Mouse (Mus musculus) neural tube, embryonic 12.5 days (tissue): ENCODE data around the gene Yod1. TPM values are rescaled to one million over a fixed set of nuclear protein-coding genes. Genes with fewer than 3 reads are reported as not detected.
A peak's percentile ranks its signal among the peaks of the same experiment; 100 is the strongest.

ENCODE experiments used
- ATAC-seq: fragments of 200-750 bp; cut with Nextera tagmentation; 2 replicates; pipeline ENCODE4 v1.8.0; 2017; ENCODE audit warnings: low read depth, mild to moderate bottlenecking, moderate TSS enrichment, moderate library complexity; ENCODE audit not compliant: low FRiP score
- H3K27ac ChIP-seq: fragments of 300-500 bp; sonication (generic); 2 replicates; pipeline ENCODE4 v1.5.1; 2016
- H3K27me3 ChIP-seq: fragments of 300-500 bp; sonication (generic); replicated peaks from 2 replicates; pipeline ENCODE4 v1.6.1; 2016; ENCODE audit warnings: mild to moderate bottlenecking
- H3K36me3 ChIP-seq: fragments of 300-500 bp; sonication (generic); 2 replicates; pipeline ENCODE4 v1.6.1; 2016; ENCODE audit warnings: mild to moderate bottlenecking
- H3K4me1 ChIP-seq: fragments of 300-500 bp; sonication (generic); 2 replicates; pipeline ENCODE4 v1.6.1; 2016
- H3K4me2 ChIP-seq: fragments of 300-500 bp; sonication (generic); replicated peaks from 2 replicates; pipeline ENCODE4 v1.6.1; 2016; ENCODE audit warnings: mild to moderate bottlenecking
- H3K4me3 ChIP-seq: fragments of 300-500 bp; sonication (generic); 2 replicates; pipeline ENCODE4 v1.5.1; 2016
- H3K9ac ChIP-seq: fragments of 300-500 bp; sonication (generic); 2 replicates; pipeline ENCODE4 v1.6.1; 2016; ENCODE audit warnings: mild to moderate bottlenecking
- H3K9me3 ChIP-seq: fragments of 300-500 bp; sonication (generic); 2 replicates; pipeline ENCODE4 v1.6.1; 2016; ENCODE audit warnings: mild to moderate bottlenecking
- WGBS: fragments of 180-500 bp; shearing (Covaris S2); methylation state at CpG from one replicate; pipeline ENCODE4 v1.1.7; 2016; 5-methylcytosine and 5-hydroxymethylcytosine counted together
- polyA plus RNA-seq: library from polyadenylated mRNA; unstranded; fragments of >200 nt; fragmentation: Nextera tagmentation; extraction: Ambion mirVana; gene quantifications from 2 replicates; pipeline ENCODE4 v1.2.1, GENCODE M21; 2016

The Yod1 gene
- polyA plus RNA-seq, result 18.6 and 20.3 TPM in 2 replicates

GRCm38 (mm10) chr1:130717291-130717871 lies at the start of gene Yod1:
TSS of gene Yod1 (plus strand) at chr1:130717327.
- no peaks in the 10 kb centered on the region for H3K9me3 ChIP-seq
- H3K27me3 ChIP-seq, result no peaks in the 10 kb centered on the region
- H3K4me2 ChIP-seq, result peak within 1 kb of the TSS; percentile 99
- WGBS, result under 1% methylated on average over 54 of the region's 54 CpGs
- ATAC-seq, result peak; percentile 80
- 0 out of 2 replicates have a peak, but pooled peaks cover 4% of the 10 kb centered on the region for H3K36me3 ChIP-seq
- H3K4me3 ChIP-seq, result peak within 1 kb of the TSS; percentile 64
- peaks cover 18% of the 10 kb centered on the region for H3K4me1 ChIP-seq
- 0 out of 2 replicates have a peak within 1 kb of the TSS, but pooled peaks have one; percentile 37 for H3K27ac ChIP-seq
- peak within 1 kb of the TSS; percentile 82 for H3K9ac ChIP-seq

DNA sequence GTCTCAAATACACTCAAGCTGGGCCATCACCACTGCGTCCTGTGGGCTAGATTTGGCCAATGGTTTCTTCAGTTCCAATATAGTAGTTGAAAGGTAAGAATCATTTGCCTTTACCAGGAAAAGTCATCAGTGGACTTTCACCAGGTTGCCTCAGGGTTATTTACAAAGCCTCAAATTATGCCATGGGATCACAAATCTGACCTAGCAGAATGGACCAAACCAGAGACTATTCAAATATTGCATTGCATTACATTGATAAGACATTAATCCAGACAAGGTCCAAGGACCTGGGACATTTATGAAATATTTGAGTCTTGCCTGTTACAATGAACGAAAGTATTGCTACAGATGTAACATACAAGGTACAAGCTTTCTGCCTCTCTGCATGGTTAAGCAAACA lies 38.6 kb upstream of the Yod1 start:
- no peaks in the 10 kb centered on the region for H3K4me1 ChIP-seq
- no peak overlapping the region for H3K4me2 ChIP-seq
- H3K4me3 ChIP-seq, result no peak overlapping the region
- WGBS, result 82% methylated on average over 2 of the region's 2 CpGs
- H3K9ac ChIP-seq, result no peak overlapping the region
- no peaks in the 10 kb centered on the region for H3K27me3 ChIP-seq
- ATAC-seq, result no peak
- no peaks in the 10 kb centered on the region for H3K9me3 ChIP-seq
- H3K36me3 ChIP-seq, result no peaks in the 10 kb centered on the region
- H3K27ac ChIP-seq, result no peak overlapping the region

- Histone ChIP-seq H3K4me2 (no peak overlapping the region), H3K9me3 (no peaks in the 10 kb centered on the region), H3K27me3 (no peaks in the 10 kb centered on the region), H3K9ac (no peak overlapping the region), H3K27ac (no peak overlapping the region), H3K36me3 (no peaks in the 10 kb centered on the region), H3K4me3 (no peak overlapping the region), H3K4me1 (no peaks in the 10 kb centered on the region)
- WGBS, result 89% methylated on average over 2 of the region's 2 CpGs
- no peak for ATAC-seq
Measured at GRCm38 (mm10) chr1:130681075-130681474, 36.1 kb upstream of the Yod1 start.

DNA sequence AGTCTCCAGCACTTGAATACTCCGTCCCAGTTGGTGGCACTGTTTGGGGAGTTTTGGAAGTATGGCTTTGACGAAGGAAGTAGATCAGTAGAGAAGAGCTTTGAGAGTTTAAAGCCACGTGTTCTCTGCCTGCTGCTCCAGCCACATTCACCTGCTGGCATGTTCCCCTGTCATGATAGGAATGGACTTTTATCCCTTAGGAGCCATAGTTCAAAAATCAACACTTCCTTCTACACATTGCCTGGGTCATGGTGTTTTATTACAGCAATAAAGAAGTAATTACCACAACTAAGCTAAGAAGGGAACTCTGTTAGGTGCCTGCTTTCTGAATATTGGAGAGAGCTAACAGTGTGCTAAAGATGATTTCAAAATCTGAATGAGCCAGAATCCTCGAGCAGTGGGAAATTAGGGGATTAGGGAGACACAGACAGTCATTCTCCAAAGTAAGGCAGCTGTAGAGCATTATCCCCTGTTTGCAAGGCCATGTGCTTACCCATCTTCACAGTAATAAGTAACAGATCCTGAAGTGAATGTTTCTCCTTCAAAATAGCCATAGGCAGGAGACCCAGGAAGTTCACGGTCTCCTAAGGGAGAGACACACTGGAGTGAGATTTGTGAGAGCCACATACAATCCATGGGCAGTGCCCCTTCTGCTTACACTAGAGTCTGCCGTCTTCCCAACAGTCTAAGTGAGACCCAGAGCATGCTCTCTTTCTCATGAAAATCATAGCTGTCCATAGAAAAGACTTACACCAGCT lies 35.3 kb upstream of the Yod1 start:
- no peak overlapping the region for H3K4me2 ChIP-seq
- 60% methylated on average over 6 of the region's 6 CpGs for WGBS

GRCm38 (mm10) chr1:130683905-130684304 lies 33.2 kb upstream of the Yod1 start:
- ATAC-seq, result no peak
- no peak overlapping the region for H3K27ac ChIP-seq
- no peak overlapping the region for H3K9ac ChIP-seq
- no peaks in the 10 kb centered on the region for H3K36me3 ChIP-seq
- H3K4me3 ChIP-seq, result no peak overlapping the region
- no peaks in the 10 kb centered on the region for H3K4me1 ChIP-seq
- no peaks in the 10 kb centered on the region for H3K27me3 ChIP-seq
- WGBS, result 71% methylated on average over 1 of the region's 1 CpGs
- H3K4me2 ChIP-seq, result no peak overlapping the region
- no peaks in the 10 kb centered on the region for H3K9me3 ChIP-seq

More for the DNA sequence above, 35.3 kb upstream of the Yod1 start:
- ATAC-seq, result no peak
- Histone ChIP-seq H3K27me3 (no peaks in the 10 kb centered on the region), H3K27ac (no peak overlapping the region), H3K36me3 (no peaks in the 10 kb centered on the region), H3K9me3 (no peaks in the 10 kb centered on the region), H3K4me1 (no peaks in the 10 kb centered on the region), H3K9ac (no peak overlapping the region), H3K4me3 (no peak overlapping the region)

DNA sequence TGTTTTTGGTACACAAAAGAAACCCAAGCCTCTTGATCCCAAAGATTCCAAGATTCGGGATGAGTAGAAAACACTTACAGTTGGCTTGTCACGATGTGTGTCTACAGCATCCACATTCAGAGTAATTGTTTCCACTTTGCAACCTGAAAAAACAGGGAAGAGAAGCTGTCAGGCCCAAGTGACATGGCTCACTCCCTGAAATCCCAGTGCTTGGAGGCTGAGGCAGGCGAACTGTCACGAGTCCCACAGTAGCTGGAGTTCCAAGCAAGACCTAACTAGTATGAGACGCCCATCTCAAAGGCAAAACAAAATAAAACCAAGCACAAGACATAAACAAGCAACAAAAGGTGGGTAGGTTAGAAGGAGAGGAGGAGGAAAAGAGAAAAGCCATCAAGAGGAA lies 18.5 kb upstream of the Yod1 start:
- Histone ChIP-seq H3K9me3 (no peaks in the 10 kb centered on the region), H3K36me3 (peaks cover 57% of the 10 kb centered on the region)
- no peak for ATAC-seq

GRCm38 (mm10) chr1:130699937-130700633 lies 17.0 kb upstream of the Yod1 start:
- Histone ChIP-seq H3K4me1 (no peaks in the 10 kb centered on the region), H3K4me2 (no peak overlapping the region), H3K9me3 (no peaks in the 10 kb centered on the region), H3K27me3 (no peaks in the 10 kb centered on the region), H3K9ac (no peak overlapping the region), H3K36me3 (peaks cover 66% of the 10 kb centered on the region), H3K4me3 (no peak overlapping the region), H3K27ac (no peak overlapping the region)
- 93% methylated on average over 10 of the region's 10 CpGs for WGBS
- no peak for ATAC-seq

More for the DNA sequence above, 18.5 kb upstream of the Yod1 start:
- no peak overlapping the region for H3K9ac ChIP-seq
- no peak overlapping the region for H3K27ac ChIP-seq
- no peaks in the 10 kb centered on the region for H3K4me1 ChIP-seq
- WGBS, result 91% methylated on average over 5 of the region's 5 CpGs
- H3K4me2 ChIP-seq, result no peak overlapping the region
- H3K27me3 ChIP-seq, result no peaks in the 10 kb centered on the region
- no peak overlapping the region for H3K4me3 ChIP-seq

DNA sequence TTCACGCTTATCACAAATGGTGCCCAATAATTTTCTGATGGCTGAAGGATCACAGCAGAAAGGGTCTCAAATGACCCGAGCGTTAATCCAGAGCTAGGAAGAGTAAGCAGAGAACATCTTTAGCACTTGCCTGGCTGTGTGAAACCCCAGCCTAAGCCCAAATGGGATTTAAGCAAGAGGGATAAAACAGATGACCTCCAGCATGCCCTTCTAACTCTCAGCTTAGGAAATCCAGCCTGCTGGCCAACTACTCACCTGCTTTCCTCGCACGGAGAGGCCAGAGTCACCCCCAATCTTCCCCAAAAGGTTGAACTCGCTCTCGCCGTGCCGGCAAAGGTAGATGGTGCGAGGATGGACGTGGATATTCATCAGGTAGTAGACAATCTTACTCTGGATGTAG lies 15.2 kb upstream of the Yod1 start:
- Histone ChIP-seq H3K27ac (no peak overlapping the region), H3K27me3 (no peaks in the 10 kb centered on the region), H3K4me2 (no peak overlapping the region), H3K9me3 (no peaks in the 10 kb centered on the region), H3K9ac (no peak overlapping the region), H3K4me3 (no peak overlapping the region), H3K4me1 (no peaks in the 10 kb centered on the region), H3K36me3 (peaks cover 78% of the 10 kb centered on the region)
- no peak for ATAC-seq
- 96% methylated on average over 11 of the region's 11 CpGs for WGBS

- Histone ChIP-seq H3K4me1 (no peaks in the 10 kb centered on the region), H3K9ac (no peak overlapping the region), H3K27me3 (no peaks in the 10 kb centered on the region), H3K27ac (no peak overlapping the region), H3K9me3 (no peaks in the 10 kb centered on the region), H3K4me3 (no peak overlapping the region), H3K4me2 (no peak overlapping the region), H3K36me3 (peaks cover 68% of the 10 kb centered on the region)
- 79% methylated on average over 2 of the region's 2 CpGs for WGBS
- no peak for ATAC-seq
Measured at GRCm38 (mm10) chr1:130703613-130704012, 13.5 kb upstream of the Yod1 start.

GRCm38 (mm10) chr1:130710283-130711080 lies 6.6 kb upstream of the Yod1 start:
- H3K4me1 ChIP-seq, result peaks cover 6% of the 10 kb centered on the region
- no peak overlapping the region for H3K9ac ChIP-seq
- H3K27me3 ChIP-seq, result no peaks in the 10 kb centered on the region
- H3K9me3 ChIP-seq, result no peaks in the 10 kb centered on the region
- 86% methylated on average over 22 of the region's 22 CpGs for WGBS
- H3K4me2 ChIP-seq, result no peak overlapping the region
- H3K27ac ChIP-seq, result no peak overlapping the region
- no peak overlapping the region for H3K4me3 ChIP-seq
- peaks cover 16% of the 10 kb centered on the region for H3K36me3 ChIP-seq
- ATAC-seq, result no peak

DNA sequence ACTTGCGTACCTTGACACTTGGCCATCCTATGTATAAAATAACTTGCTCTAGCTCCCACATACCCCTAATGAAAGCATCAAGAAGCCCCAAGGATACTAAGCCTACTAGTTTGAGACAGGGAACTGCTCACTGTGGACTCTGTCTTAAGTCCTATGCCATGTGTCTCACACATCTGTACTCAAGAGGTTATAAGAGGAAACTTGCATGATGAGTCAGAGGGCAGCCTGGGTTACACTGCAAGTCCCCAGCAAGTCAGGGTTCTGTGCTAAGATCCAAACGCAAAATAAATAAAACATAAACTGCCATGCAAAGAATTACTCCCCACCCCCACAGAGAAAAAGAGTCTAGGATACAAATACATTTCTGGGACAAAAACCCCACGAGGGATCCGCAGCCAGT lies 3.1 kb upstream of the Yod1 start:
- Histone ChIP-seq H3K36me3 (0 out of 2 replicates have a peak, but pooled peaks cover under 1% of the 10 kb centered on the region), H3K27me3 (no peaks in the 10 kb centered on the region), H3K4me1 (peaks cover 18% of the 10 kb centered on the region), H3K9ac (no peak overlapping the region), H3K9me3 (no peaks in the 10 kb centered on the region), H3K4me3 (no peak overlapping the region), H3K4me2 (no peak overlapping the region), H3K27ac (no peak overlapping the region)
- no peak for ATAC-seq
- WGBS, result 80% methylated on average over 4 of the region's 4 CpGs
